Mouse (Mus musculus) liver, adult (tissue): Measurements from ENCODE around the gene Gabrp.

Experiments used
- GATA4 ChIP-seq: IDR thresholded peaks from 2 replicates; pipeline ENCODE4 v1.6.1; 2014; ENCODE audit warnings: mild to moderate bottlenecking, low read length; ENCODE audit not compliant: insufficient replicate concordance

Gene Gabrp

GRCm38 (mm10) chr11:33578859-33579258 is at the start of gene Gabrp:
TSS of gene Gabrp (minus strand) at chr11:33578959.
- no peak for TF ChIP-seq GATA4

GRCm38 (mm10) chr11:33627136-33627742 is 48.5 kb upstream of the Gabrp start:
- TF ChIP-seq GATA4 = no peak

DNA sequence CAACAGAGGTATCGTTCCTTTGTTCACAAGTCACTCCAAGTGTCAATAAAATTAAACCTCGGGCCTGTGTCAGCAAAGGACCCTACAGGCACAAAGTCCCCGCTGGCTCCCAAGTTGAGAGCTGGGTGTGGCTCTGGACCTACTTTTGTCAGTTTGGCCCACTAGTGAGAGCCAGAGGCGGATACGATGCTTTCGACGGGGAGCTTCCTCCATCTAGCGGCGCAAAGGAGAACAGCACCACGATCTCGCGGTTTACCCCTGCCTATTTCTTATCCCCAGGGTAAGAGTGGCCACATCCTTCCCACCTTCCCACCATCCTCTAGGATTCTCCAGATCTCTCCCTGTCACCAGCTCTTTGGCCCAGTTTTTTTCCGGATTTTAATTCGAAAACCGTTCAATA is 35.5 kb upstream of the Gabrp start:
- no peak for TF ChIP-seq GATA4

DNA sequence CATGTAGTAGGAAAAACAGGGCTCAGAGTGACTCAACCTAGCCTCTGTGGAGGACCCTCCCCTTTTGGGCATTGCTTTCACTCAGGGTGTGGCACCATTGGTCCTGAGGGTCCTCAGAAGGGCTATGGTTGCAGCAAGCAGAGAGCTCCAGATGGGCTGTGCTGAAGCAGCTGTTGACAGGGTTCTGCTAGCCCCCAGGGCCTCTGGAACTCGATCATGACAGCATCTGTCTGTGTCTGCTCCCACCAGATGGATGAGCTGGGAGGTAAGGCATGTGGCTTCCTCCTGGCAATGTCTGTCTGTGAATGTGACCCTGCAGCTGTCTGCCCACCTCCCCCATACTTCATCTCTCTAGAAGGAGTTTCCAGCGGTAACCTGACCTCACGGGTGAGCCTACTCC is 29.0 kb upstream of the Gabrp start:
- no peak for TF ChIP-seq GATA4

DNA sequence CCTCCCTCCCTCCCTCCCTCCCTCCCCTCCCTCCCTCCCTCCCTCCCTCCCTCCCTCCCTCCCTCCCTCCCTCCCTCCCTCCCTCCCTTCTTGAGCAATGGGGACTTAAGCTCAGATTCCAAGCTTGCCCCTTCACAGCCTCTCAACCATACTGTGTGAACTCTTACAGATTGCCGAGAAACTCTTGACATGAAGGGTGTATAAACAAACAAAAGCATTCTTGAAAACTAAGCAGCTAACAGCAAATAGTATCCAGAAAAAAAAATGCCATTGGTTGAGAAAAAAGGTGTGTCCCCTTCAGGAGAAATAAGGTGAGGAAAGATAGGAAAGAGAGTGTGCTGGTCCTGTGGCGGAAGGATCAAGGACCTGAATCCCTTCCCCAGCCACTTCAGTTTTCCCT is 24.4 kb upstream of the Gabrp start:
- no peak for TF ChIP-seq GATA4

GRCm38 (mm10) chr11:33598986-33599385 is 20.2 kb upstream of the Gabrp start, which contains the start of gene D130052B06Rik:
TSS of gene D130052B06Rik (plus strand) at chr11:33599302.
- no peak for TF ChIP-seq GATA4

GRCm38 (mm10) chr11:33596655-33597054 is 17.9 kb upstream of the Gabrp start:
- TF ChIP-seq GATA4 = no peak

GRCm38 (mm10) chr11:33592826-33593225 is 14.1 kb upstream of the Gabrp start:
- TF ChIP-seq GATA4 = no peak

DNA sequence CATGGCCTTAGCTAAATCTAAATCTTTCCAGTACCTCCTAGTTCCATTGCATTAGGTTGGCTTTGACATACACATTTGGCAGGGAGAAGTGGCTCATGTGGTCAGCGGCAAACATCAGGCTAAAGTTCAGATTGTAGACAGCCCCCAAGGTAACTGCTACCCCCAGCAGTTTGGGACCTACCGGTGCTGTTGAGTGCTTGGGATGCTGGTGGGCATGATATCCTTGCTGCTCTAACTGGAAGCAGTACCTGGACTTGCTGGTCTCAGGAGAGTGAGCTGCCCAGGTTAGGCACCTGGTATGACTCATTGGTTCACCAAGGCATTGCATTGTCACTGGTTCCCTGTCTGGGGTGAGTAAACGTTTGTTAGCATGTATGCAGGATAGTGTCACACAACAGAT is 12.0 kb upstream of the Gabrp start:
- TF ChIP-seq GATA4 = no peak

GRCm38 (mm10) chr11:33586614-33587013 is 7.9 kb upstream of the Gabrp start:
- no peak for TF ChIP-seq GATA4

DNA sequence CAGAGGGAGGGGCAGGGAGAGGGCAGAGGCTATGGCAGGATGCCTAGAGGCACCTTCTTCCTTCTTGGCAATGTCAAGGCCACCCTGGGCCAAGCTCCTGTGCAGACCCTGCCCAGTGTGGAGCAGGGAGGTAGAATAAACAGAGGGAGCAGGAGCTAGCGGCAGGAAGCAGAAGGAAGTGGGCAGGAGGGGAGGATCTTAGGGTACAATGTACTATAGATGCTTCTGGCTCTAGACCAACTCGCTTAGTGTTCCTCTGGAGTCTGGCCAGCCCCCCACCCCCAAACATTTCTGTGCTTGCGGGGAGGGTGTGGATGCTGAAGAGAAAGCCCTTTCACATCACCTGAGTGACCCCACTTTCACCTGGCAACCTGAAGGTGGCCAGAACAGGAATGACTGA is 862 bp upstream of the Gabrp start:
- no peak for TF ChIP-seq GATA4

DNA sequence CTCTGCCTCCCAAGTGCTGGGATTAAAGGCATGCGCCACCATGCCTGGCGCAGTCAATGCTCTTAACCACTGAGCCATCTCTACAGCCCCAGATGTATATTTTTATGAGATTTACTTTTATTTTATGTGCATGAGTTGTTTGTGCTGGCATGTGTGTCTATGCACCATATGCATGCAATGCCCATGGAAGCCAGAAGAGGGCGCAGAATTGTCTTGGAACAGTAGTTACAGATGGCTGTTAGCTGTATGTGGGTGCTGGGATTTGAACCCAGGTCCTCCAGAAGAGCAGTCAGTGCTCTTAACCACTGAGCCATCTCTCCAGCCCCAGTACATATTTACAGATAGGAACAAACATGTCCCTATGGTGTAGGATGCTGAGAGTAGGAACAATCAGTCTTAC is 3.8 kb downstream of the Gabrp start:
- TF ChIP-seq GATA4 = no peak

- no peak for TF ChIP-seq GATA4
Measured at GRCm38 (mm10) chr11:33570413-33570812, 8.3 kb downstream of the Gabrp start.

DNA sequence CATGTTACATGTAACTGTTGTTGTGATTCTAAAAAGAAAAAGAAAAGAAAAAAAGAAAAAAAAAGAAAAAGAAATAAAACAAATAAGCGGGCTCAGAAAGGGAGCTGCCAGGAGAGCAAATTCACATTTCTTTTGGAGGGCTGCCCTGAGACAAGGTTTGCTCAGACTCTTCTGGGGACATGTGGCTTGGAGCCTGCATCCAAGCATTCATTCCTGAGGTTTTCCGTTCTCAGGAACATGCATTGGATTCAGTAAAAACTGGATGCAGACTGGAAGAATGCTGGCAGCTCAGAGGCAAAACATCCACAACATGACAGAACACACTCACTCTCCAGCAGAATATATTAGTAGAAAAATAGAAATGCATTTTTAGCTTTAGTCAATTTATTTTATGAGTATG is 14.8 kb downstream of the Gabrp start:
- TF ChIP-seq GATA4 = no peak

DNA sequence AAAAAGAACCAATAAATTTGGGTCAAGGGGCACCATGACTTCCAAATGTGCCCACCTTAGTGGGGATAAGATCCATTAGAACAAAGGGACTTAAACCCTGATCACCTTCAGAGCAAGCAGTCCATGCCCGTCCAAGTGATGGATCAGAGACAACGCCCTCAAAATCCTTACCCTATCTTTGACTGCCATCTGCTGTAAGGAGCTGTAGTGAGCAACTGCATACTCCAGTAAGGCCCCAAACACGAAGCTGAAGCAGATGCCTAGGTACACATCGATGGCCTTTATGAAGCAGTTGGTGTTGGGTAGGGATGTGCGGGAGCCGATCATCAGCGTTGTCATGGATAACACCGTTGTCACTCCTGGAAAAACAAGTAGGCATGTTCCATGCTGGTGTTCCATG is 24.6 kb downstream of the Gabrp start:
- TF ChIP-seq GATA4 = no peak

DNA sequence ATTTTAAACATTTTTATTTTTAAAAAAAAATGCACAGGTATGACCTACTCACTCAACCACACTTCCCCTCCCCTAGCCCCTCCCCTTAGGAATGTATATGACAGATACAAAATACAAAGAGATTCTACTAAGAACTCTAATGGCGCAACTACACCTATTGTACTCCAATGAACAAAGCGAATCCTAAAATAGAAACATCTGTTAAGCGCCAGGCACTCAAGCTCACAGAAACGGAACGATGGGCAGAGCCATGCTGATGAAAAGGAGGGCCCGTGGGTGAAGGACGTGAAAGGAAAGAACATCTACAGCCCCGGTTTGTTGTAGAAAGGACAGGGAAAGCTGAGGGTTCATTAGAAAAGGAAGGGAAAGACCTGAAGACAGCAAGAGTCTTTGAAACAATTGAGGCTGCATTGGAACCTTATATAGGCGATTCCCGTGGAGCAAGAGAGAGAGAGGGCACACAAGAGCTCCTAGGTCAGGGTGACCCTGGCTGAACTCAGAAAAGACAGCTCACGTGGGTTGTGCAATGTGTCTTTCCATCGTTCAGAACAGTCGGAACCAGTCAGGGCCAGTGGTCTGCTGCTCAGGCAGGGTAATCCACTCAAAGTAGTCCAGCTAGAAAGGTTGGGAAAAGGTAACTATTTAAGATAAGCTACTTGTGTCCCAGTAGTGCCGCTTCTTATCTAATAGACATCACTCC is 27.7 kb downstream of the Gabrp start:
- no peak for TF ChIP-seq GATA4

GRCm38 (mm10) chr11:33547386-33547785 is 31.4 kb downstream of the Gabrp start:
- TF ChIP-seq GATA4 = no peak
